Mouse (Mus musculus) T-helper 17 cell (primary cell): Measurements from ENCODE around the gene Frmd4b.

Experiments used
- in situ Hi-C, 2 experiments: fragments of 300-600 bp; cut with MboI, MseI; formaldehyde crosslinking; loops; 1 replicate in 1 of 2; 2 replicates in 1 of 2; pipeline ENCODE4 v1.15.1; 2025; ENCODE audit warnings: high pct_unique_total_duplicates in 2 of 2

Frmd4b gene

DNA sequence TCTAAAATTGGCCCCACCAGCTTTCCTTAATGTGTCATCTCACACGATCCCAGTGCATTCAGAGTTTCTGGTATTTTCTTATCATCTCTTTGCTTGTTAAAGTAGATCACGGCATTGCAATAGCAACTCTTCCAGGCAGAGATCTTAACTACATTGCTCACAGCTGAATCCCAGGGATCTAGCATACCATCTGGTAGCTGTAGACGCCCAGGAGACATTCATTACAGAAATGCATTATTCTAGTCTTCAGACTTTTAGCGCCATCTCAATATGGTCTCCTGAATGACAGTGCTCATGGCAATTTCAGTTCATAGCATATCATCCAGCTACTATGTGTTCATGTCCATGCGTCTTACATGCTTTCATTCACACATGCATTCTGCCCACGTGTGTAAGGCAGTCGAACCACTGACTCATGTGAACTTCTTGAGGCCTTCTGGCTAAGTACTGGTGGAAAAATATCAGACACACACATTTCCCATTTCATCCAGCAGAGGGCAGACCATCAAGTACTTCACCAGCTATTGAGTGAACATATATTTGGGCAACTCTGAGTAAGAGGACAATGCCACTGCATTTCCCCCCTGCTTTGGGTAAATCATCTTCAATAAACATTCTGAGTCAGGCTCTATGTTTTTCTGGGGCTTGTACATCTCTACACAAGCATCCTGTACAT, 197.4 kb downstream of the Frmd4b start:
- in situ Hi-C loops: loop anchor here (5.0 to 10.0 kb wide), 5 partner anchors 102 to 315 kb away; partner anchors contain the start of genes Lmod3 (in 2 of the 2) and Eogt (in 1 of the 2)

DNA sequence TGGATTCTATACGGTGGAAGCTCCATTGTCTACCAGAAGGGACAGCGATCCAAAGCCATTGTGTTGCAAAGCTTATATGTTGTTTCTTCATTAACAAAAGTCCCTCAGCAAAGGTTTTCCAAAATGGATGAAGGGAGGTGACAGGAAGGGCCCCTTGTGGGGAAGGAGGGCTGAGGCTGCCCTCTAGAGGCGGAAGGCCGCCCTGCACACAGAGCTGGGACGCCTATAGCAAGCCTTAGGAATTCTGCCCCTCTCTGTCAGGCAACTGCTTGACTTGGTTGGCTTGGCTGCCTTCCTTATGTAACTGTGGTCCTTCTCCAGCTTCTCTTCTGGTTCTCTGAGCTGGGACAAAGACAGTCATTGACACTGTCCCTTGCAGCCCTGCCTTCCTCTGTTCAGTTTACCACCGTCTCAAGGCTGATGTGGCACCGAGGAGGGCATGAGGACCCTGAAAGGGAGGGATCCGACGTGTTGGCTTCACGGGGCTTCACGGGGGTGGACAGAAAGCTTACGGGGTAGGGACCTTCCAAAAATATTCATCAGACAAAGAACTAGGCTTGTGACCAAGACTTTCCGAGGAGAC, 200.3 kb downstream of the Frmd4b start:
- in situ Hi-C loops: loop anchor here (5.0 to 10.0 kb wide), 4 partner anchors 105 to 318 kb away; partner anchors contain the start of gene Lmod3 (in 2 of the 2)

DNA sequence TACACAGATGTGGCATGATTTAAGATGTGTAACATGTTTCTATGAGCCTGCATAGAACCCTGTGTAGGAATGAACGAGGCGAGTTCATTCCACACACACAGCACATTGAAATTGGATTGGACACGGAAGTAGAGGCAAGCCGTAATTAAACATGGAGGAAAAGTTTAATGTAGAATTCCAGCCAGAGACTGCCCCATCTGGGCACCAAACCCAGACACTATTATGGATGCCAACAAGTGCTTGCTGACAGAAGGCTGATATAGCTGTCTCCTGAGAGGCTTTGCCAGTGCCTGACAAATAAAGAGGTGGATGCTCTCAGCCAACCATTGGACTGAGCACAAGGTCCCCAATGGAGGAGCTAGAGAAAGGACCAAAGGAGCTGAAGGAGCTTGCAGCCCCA, 201.8 kb downstream of the Frmd4b start:
- in situ Hi-C loops: loop anchor here (5.0 to 10.0 kb wide), 4 partner anchors 107 to 319 kb away; partner anchors contain the start of gene Lmod3 (in 2 of the 2)

DNA sequence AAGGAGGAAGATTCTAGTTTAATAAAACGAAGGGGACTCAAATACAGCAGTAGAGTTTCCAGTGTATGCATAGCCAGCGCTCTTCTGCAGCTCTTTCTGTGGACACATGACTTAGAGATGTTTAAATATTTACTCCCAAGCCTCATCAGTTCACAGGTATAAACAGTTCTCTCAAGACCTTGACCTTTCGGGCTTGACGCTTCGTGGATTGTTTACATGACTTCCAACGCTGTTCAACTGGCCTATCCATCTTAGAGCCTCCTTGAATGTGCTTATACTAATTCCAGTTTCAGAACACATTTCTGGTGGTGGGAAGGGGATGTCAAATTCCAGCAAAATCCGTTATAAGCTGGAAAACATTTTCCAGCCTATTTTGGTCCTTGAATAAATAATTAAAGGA, 203.9 kb downstream of the Frmd4b start:
- in situ Hi-C loops: loop anchor here (5.0 to 10.0 kb wide), 2 partner anchors 66 to 321 kb away; no protein-coding TSS in a partner anchor

DNA sequence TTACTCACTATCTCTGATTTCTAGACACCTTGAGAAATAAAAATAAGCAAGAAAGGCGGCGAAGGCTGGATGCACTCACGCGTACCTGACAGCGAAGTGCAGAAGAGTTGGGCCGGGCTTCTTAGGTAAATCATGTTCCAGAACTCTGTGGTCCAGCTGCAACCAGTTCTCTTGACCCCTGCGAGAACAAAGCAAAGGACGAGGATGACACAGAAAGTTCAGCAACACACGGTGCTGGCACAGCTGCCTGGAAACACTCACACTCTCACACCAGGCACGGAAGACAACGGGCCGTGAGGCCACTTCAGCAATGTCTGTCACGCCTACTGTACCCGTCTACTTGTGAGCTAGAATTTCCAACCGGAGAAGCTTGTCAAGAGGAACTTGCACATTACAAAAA, 204.9 kb downstream of the Frmd4b start:
- in situ Hi-C loops: loop anchor here (5.0 to 10.0 kb wide), 2 partner anchors 65 to 322 kb away; no protein-coding TSS in a partner anchor

DNA sequence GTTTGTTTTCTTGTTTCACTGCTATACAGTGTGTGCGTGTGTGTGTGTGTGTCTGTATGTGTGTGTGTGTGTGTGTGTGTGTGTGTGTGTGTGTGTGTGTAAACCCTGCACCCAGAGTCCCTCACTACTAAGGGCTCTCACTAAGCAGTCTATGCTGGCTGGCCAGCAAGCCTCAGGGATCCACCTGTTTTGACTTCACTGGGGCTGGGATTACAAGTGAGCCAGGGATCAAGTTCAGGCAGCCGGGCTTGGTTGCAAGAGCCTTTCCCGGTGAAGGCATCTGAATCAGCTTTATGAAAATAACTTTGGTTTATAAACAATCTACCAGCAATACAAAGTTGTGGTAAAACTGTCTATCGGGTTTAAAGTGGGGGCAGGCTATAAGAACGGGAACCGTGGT, 206.0 kb downstream of the Frmd4b start:
- in situ Hi-C loops: loop anchor here (5.0 to 10.0 kb wide), 2 partner anchors 64 to 323 kb away; no protein-coding TSS in a partner anchor

DNA sequence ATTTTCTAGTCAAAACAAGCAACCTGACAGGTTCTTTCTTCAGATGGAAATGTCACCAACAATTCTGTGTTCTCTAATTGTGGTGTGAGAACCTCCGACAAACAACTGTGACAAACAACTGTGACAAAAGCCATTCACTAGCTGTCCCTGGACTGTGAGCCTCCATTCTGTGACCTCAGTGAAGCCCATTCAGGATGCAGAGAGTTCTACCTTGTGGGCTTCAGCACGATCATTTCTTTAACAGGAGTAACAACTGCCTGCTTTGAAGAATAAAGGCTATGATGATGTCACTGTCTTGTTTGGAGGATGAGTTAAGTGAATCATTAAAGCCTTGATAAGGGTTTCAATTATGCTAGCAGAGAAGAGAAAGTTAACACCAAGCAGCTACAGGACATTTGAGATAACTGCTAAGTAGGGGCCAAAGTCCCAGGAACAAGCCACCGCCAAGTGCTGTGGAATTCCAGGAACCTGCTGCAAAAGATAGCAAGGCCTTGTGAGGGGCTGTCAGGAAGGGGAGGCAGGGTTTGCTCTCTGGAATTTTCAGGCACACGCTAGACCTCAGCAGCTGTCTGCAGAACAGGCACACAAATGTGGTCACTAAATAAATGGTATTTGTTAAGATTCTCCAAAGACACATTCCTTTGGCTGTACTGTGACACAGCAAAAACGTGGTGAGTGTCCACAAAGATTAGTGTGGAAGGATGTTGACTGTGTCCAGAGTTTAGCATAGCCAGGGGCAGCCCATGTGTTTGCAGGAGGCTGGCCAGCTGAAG, 207.7 kb downstream of the Frmd4b start:
- in situ Hi-C loops: loop anchor here (5.0 to 10.0 kb wide), 2 partner anchors 62 to 325 kb away; no protein-coding TSS in a partner anchor

DNA sequence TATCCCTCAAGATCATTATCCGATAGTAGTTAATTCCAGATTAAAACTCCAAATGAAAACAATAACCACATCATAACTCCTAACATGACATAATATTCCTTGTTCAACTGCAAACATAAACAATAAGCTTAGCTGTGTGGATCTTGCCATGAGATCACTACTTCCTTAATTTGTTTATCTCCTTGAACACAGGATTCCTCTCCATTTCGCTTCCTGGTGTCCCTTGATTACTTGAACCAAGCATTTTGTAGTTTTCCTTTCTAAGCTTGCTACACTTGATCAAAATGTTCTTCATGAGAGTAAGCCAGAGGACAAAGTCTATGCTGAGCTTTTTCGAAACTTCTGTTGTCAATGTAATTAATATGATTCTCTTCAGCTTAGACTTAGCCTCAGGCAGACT, 209.4 kb downstream of the Frmd4b start:
- in situ Hi-C loops: no loop called here

DNA sequence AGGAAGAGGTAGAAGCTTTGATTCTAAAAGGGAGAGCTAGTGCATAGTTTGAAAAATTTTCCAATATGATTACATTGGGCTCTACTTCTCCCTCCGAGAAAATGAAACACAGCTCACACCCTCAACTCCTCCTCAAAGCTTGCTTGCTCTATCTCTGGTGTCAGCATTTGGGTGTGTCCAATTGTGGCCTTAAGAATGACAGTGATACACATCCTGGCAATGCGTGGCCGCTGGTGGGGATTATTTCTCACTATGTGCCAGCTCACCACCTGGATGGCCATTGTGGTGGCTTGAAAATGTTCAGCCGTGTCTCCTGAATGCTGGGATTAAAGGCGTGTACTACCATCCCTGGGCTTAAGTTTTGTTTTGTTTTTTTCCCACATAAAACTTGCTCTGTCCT, 209.9 kb downstream of the Frmd4b start:
- in situ Hi-C loops: no loop called here

DNA sequence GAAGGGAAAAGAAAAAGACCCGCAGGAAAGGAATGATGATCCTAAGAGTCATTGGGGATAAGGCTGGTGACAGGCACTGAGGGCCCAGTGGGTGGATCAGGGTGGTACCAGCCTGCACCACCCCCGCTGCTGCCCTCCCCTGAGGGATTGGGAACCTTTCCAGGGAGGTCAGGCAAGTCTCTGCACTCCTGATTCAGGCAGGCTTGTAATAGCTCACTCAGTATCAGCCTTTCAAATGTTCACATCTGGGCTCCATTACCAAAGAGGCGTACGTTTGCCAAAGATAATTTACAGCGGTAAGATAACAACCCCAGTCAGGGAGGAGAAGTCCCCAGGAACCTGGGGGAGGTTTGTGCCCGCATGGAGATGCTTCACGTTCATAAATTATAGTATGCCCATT, 212.0 kb downstream of the Frmd4b start:
- in situ Hi-C loops: no loop called here

DNA sequence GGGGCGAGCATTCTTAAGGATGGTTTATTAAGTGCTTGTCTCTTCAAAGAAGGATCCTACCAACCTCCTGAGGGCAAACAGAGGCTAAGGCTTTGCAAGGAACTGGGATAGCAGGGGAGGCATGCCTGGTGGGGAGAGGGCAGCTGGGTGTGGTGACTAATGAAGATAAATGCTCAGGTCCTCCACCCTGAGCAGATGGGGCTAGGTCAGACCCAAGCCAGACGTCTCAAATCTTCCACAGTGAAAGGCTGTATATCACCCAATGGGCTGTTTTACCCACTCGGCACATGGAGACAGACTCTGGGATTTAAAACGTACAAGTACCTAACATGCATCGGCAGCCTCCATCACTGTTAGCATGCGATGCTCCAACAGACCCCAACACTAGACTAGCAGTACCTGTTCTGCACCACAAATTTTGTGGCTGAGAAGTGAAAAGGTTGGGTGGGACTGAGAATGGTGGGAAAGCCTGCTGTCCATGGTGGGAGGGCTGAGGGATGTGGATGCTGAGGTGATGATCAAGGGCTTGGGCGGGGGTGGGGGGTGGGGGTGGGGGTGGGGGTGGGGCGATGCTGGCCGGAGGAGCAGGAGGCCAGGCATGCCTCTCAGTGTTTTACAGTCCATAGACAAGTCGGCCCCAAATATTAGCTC, 214.4 kb downstream of the Frmd4b start:
- in situ Hi-C loops: no loop called here

DNA sequence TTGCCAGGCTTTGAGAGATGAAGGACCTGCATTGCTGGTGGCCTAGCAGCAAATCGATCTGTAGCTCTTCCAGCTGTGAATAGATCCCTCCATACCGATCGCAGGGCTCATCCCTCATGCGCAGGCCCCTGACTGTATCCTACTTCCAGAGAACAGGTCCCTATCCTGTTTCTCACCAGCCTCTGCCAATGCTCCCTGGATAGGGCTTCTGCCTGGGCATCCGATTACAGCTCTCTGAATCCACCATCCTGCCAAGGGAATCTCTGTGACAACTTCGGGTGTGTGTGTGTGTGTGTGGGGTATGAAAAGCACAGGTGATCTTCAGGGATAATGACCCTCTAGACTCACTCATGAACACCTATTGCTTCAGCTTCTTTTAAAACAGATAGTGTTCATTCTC, 216.9 kb downstream of the Frmd4b start:
- in situ Hi-C loops: no loop called here

DNA sequence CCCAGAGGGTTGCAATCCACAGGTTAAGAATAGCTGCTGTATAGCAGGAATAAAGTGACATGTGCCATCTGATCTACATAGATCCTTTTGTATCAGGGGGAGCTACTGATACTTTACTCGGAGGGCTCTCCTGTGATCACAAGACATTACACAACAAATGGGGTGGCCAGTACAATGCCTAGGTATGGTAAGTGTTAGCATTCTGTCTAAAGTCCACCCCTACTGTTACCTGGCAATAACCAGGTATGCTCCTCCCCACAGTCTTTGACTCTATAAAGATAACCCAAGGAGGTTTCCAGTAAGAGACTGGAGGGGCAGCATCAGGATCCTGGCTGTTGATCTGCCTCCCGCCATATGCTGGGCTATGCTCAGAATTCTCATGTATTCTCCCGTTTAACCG, 219.4 kb downstream of the Frmd4b start:
- in situ Hi-C loops: no loop called here

DNA sequence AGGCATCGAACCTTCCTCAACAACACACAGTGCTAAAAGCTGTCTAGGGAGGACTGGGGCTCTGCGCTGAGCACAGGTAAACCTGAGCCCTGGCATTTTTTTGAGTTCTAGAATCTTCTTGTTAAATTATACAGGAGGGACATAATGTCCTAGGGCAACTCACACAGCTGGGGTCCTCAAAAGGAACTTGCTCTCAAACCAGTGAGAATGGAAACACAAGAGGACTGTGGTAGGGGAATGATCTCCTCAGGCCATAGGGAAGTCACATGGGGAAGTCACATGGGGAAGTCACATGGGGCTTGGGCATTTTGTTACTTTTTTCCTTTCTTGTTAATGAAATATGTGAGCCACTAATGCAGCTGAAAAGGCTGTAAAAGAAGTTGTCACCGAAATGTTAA, 220.4 kb downstream of the Frmd4b start:
- in situ Hi-C loops: no loop called here

DNA sequence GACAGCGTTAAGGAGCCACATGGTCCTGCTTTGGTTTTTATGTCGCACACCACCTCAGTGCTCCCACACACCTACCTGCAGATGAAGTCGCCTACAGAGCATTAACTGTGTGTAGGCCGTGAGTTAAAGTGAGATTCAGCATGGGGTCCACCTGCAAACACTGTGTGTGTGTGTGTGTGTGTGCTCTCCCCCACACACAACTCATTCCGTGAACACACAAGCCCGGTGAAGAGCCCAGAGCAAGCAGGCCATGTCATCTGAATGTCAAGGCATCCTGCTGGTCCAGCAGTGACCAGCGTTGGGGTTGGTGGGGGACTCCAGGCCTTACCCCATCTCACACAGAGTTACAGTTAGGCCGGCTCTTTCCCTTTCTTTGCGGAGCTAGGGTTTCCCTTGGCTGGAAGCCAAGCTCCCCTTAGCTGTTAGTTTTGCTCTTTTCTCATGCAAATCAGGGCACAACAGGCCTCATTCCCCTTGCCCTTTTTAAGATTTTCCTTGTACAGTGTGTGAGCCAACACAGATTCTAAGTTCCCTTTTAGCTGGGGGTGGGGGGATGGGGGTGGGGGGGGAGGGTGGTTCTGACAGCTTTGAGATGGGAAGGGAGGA, 220.9 kb downstream of the Frmd4b start:
- in situ Hi-C loops: no loop called here

DNA sequence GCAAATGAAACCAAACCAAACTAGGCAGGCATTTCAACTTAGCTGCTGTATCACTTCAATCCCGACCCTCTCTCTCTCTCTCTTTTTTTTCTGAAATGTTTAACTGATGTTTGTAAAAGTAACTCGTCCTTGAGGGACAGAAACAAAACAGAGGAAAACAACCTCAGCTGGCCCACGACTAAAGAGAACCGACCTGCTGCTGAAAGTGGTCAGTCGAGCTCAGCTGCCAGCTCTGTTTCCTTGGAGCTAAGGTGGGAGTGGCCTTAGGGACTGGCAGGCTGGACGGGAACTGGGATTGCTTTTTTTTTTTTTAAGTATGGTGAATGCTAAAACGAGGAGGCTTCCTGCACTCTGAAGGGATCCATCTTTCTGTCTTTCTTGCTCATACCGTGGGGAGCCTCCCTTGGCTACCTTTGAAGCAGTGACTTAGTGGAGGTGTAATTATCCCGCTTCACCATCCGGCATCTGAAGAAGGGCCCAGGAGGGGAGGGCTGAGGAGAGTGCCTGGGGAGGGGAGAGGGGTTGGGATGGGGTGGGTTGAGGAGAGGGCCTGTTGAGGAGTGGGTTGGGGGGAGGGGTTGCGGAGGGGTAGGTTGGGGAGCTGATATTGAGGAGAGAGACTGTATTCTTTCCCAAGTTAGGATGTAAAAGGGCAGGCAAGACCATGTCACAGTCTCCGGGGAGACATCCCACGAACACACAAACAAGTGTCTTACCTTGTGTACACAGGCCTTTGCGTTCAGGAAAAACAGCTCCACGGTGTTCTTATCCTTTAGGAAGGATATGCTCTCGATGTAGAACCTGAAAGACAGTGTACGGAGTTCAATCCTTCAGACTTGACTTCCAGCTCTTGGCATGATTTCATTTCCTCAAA, 221.6 kb downstream of the Frmd4b start:
- in situ Hi-C loops: no loop called here

DNA sequence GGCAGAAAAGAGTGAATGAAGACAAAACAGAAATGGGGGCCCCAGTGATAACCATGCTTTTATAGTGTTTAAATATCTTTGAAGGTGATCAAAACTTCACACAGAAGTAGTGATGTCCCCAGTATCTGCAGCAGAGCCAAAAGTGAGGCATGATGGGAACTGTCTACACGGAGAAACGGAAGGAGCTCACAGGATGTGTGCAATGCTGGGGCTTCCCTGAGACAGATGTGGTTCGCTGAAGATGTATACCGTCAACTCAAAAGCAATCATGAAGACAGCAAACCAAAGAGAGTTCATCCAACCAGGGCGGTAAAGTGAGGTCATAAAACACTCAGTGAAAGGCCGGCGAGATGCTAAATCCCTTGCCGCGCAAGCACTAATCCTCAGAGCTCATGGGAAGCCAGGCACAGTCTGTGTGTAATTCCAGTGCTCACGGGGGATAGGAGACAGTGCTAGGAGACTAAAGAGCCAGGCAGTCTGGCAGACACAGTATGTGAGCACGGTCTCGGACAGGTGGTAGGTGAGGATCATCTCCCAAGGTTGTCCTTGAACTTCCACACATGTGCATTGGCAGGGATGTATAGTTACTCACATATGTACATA, 222.8 kb downstream of the Frmd4b start:
- in situ Hi-C loops: no loop called here

DNA sequence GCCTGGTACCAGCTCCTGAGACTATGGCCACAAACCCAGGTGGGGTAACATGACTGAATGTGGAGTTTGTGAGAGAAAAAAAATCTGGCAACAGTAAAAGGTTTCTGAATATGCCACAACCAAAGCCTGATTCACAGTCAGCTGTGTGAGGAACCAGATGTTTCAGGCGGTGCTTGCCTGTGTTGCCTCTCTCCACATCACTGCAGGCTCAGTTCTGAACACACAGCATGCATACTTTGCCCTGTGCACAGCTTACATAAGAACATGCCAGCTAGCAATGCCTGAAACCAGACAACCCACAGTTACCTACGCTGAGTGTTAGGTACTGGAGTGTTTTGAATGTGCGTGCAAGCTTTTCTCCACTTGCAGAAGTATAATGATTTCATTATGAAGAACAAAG, 224.4 kb downstream of the Frmd4b start:
- in situ Hi-C loops: no loop called here

DNA sequence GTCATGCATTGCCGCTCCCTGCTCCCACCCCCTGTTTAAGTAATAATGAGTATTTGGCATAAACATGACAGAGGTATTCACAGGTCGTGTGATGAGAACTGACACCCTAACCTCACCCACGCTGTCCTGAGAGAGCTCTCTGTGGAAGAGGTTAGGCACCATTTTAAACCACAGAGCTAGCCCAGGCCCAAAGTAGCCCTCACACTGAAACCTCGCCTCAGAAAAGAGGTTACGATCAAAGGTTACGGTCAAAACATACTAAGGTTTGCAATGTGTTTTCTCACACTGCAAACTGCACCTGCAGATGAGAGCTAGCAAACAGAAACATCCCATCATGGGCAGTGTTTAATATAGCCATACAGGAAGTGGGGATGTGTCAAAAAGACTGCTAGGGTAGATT, 230.0 kb downstream of the Frmd4b start:
- in situ Hi-C loops: no loop called here

DNA sequence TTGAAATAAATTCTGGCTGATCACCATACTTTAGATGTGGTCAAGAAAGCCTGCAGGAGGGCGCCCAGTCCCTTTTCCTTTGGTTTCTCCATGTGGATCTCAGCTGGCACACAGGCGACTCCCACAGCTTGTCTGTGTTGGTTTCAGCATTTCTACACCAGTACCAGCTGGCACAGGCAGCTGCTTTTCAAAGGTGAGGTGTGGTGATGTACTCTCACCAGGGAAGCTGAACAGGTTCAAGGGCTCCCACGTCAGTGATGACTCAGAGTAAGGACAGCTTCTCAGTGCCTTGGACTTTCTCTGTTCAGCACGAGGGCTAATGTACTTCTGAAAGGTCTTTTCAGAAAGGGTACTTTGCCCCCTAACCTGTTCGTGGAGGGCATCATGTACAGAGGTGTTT, 232.4 kb downstream of the Frmd4b start:
- in situ Hi-C loops: no loop called here
